Mouse (Mus musculus): ENCODE data around the gene Nek1. TPM values are rescaled to one million over a fixed set of nuclear protein-coding genes. Genes with fewer than 3 reads are reported as not detected.

Gene Nek1
- 7.0 and 7.7 TPM in 2 replicates for total RNA-seq (2014; rRNA removed)
- polyA plus RNA-seq (2012; rRNA removed) = 2.0 and 3.1 TPM in 2 replicates

GRCm38 (mm10) chr8:60992910-60993638, at the start of gene Nek1:
Gene Nek1, plus strand, starts transcription at chr8:60993195.
- peak; percentile 53 for TF ChIP-seq POLR2A (IDR thresholded peaks at IDR 0.05; ENCODE audit: extremely low read depth, insufficient read depth, low read length)
- no peak for TF ChIP-seq CTCF (IDR thresholded peaks at IDR 0.05; ENCODE audit: low read depth, low read length)
- H3K9ac ChIP-seq (ENCODE audit: low read depth, low read length) = peak within 1 kb of the TSS; percentile 87
- WGBS = 1% methylated on average over 57 of the region's 57 CpGs
- H3K27me3 ChIP-seq (ENCODE audit: control insufficient read depth, insufficient read depth, low read length) = no peaks in the 10 kb centered on the region
- H3K79me2 ChIP-seq (ENCODE audit: control insufficient read depth, insufficient read depth, low read length) = peaks cover 5% of the 10 kb centered on the region; the same call in 1 of the 2 replicates
- peak; percentile 91 for DNase-seq (ENCODE audit: extremely low read depth, low read depth, low spot score)
- H3K4me3 ChIP-seq (ENCODE audit: insufficient read depth, low read depth, low read length) = peak within 1 kb of the TSS; percentile 88
- H3K27ac ChIP-seq (replicated peaks; ENCODE audit: insufficient read depth, low read depth, low read length) = peak within 1 kb of the TSS; percentile 87
- peaks cover 3% of the 10 kb centered on the region; the same call in 1 of the 2 replicates for H3K4me1 ChIP-seq (ENCODE audit: control insufficient read depth, insufficient read depth, low read length)
- H3K36me3 ChIP-seq (ENCODE audit: control insufficient read depth, insufficient read depth, low read length) = no peaks in the 10 kb centered on the region

GRCm38 (mm10) chr8:60947503-60947902, 45.5 kb upstream of the Nek1 start:
- Histone ChIP-seq H3K27me3 (ENCODE audit: control insufficient read depth, insufficient read depth, low read length) (no peaks in the 10 kb centered on the region), H3K79me2 (ENCODE audit: control insufficient read depth, insufficient read depth, low read length) (peaks cover 9% of the 10 kb centered on the region; the same call in 1 of the 2 replicates), H3K27ac (replicated peaks; ENCODE audit: insufficient read depth, low read depth, low read length) (no peak overlapping the region), H3K9ac (ENCODE audit: low read depth, low read length) (no peak overlapping the region), H3K4me3 (ENCODE audit: insufficient read depth, low read depth, low read length) (no peak overlapping the region), H3K36me3 (ENCODE audit: control insufficient read depth, insufficient read depth, low read length) (no peaks in the 10 kb centered on the region), H3K4me1 (ENCODE audit: control insufficient read depth, insufficient read depth, low read length) (peaks cover 8% of the 10 kb centered on the region; the same call in 1 of the 2 replicates)
- DNase-seq (ENCODE audit: extremely low read depth, low read depth, low spot score) = peak; percentile 77
- TF ChIP-seq POLR2A (IDR thresholded peaks at IDR 0.05; ENCODE audit: extremely low read depth, insufficient read depth, low read length) (no peak), CTCF (IDR thresholded peaks at IDR 0.05; ENCODE audit: low read depth, low read length) (no peak)

GRCm38 (mm10) chr8:60949859-60950258, 43.1 kb upstream of the Nek1 start:
- no peaks in the 10 kb centered on the region for H3K36me3 ChIP-seq (ENCODE audit: control insufficient read depth, insufficient read depth, low read length)
- H3K4me1 ChIP-seq (ENCODE audit: control insufficient read depth, insufficient read depth, low read length) = peaks cover 12% of the 10 kb centered on the region; the same call in 1 of the 2 replicates
- H3K27me3 ChIP-seq (ENCODE audit: control insufficient read depth, insufficient read depth, low read length) = no peaks in the 10 kb centered on the region
- peak; percentile 23 for DNase-seq (ENCODE audit: extremely low read depth, low read depth, low spot score)
- TF ChIP-seq POLR2A (IDR thresholded peaks at IDR 0.05; ENCODE audit: extremely low read depth, insufficient read depth, low read length) = no peak
- no peak for TF ChIP-seq CTCF (IDR thresholded peaks at IDR 0.05; ENCODE audit: low read depth, low read length)
- 73% methylated on average over 4 of the region's 4 CpGs for WGBS
- no peak overlapping the region for H3K4me3 ChIP-seq (ENCODE audit: insufficient read depth, low read depth, low read length)
- H3K79me2 ChIP-seq (ENCODE audit: control insufficient read depth, insufficient read depth, low read length) = peaks cover 9% of the 10 kb centered on the region; the same call in 1 of the 2 replicates
- H3K27ac ChIP-seq (replicated peaks; ENCODE audit: insufficient read depth, low read depth, low read length) = no peak overlapping the region
- no peak overlapping the region for H3K9ac ChIP-seq (ENCODE audit: low read depth, low read length)

GRCm38 (mm10) chr8:60951271-60951670, 41.7 kb upstream of the Nek1 start:
- Histone ChIP-seq H3K27me3 (ENCODE audit: control insufficient read depth, insufficient read depth, low read length) (no peaks in the 10 kb centered on the region), H3K79me2 (ENCODE audit: control insufficient read depth, insufficient read depth, low read length) (peaks cover 11% of the 10 kb centered on the region; the same call in 1 of the 2 replicates), H3K27ac (replicated peaks; ENCODE audit: insufficient read depth, low read depth, low read length) (no peak overlapping the region), H3K9ac (ENCODE audit: low read depth, low read length) (no peak overlapping the region), H3K4me1 (ENCODE audit: control insufficient read depth, insufficient read depth, low read length) (peaks cover 12% of the 10 kb centered on the region; the same call in 1 of the 2 replicates), H3K4me3 (ENCODE audit: insufficient read depth, low read depth, low read length) (no peak overlapping the region), H3K36me3 (ENCODE audit: control insufficient read depth, insufficient read depth, low read length) (no peaks in the 10 kb centered on the region)
- no peak for DNase-seq (ENCODE audit: extremely low read depth, low read depth, low spot score)
- TF ChIP-seq CTCF (IDR thresholded peaks at IDR 0.05; ENCODE audit: low read depth, low read length) = no peak
- TF ChIP-seq POLR2A (IDR thresholded peaks at IDR 0.05; ENCODE audit: extremely low read depth, insufficient read depth, low read length) = no peak
- 91% methylated on average over 4 of the region's 4 CpGs for WGBS

- no peak for DNase-seq (ENCODE audit: extremely low read depth, low read depth, low spot score)
- Histone ChIP-seq H3K27ac (replicated peaks; ENCODE audit: insufficient read depth, low read depth, low read length) (no peak overlapping the region), H3K4me3 (ENCODE audit: insufficient read depth, low read depth, low read length) (no peak overlapping the region), H3K9ac (ENCODE audit: low read depth, low read length) (no peak overlapping the region), H3K36me3 (ENCODE audit: control insufficient read depth, insufficient read depth, low read length) (no peaks in the 10 kb centered on the region), H3K27me3 (ENCODE audit: control insufficient read depth, insufficient read depth, low read length) (no peaks in the 10 kb centered on the region), H3K79me2 (ENCODE audit: control insufficient read depth, insufficient read depth, low read length) (peaks cover 16% of the 10 kb centered on the region; the same call in 1 of the 2 replicates), H3K4me1 (ENCODE audit: control insufficient read depth, insufficient read depth, low read length) (peaks cover 12% of the 10 kb centered on the region; the same call in 1 of the 2 replicates)
- TF ChIP-seq POLR2A (IDR thresholded peaks at IDR 0.05; ENCODE audit: extremely low read depth, insufficient read depth, low read length) = no peak
- 91% methylated on average over 1 of the region's 1 CpGs for WGBS
Measured at GRCm38 (mm10) chr8:60951757-60952156, 41.2 kb upstream of the Nek1 start.

- TF ChIP-seq CTCF (IDR thresholded peaks at IDR 0.05; ENCODE audit: low read depth, low read length) (no peak), POLR2A (IDR thresholded peaks at IDR 0.05; ENCODE audit: extremely low read depth, insufficient read depth, low read length) (no peak)
- 46% methylated on average over 5 of the region's 5 CpGs for WGBS
- Histone ChIP-seq H3K9ac (ENCODE audit: low read depth, low read length) (no peak overlapping the region), H3K79me2 (ENCODE audit: control insufficient read depth, insufficient read depth, low read length) (peaks cover 21% of the 10 kb centered on the region; the same call in 1 of the 2 replicates), H3K36me3 (ENCODE audit: control insufficient read depth, insufficient read depth, low read length) (no peaks in the 10 kb centered on the region), H3K4me3 (ENCODE audit: insufficient read depth, low read depth, low read length) (no peak overlapping the region), H3K4me1 (ENCODE audit: control insufficient read depth, insufficient read depth, low read length) (peaks cover 11% of the 10 kb centered on the region; the same call in 1 of the 2 replicates), H3K27me3 (ENCODE audit: control insufficient read depth, insufficient read depth, low read length) (no peaks in the 10 kb centered on the region), H3K27ac (replicated peaks; ENCODE audit: insufficient read depth, low read depth, low read length) (no peak overlapping the region)
- no peak for DNase-seq (ENCODE audit: extremely low read depth, low read depth, low spot score)
Measured at GRCm38 (mm10) chr8:60952803-60953202, 40.2 kb upstream of the Nek1 start.
